Mouse (Mus musculus) olfactory bulb, adult 2 months (tissue): Measurements from ENCODE around the gene Smg1.

Experiments used
- CTCF ChIP-seq: fragments of 200-500 bp; IDR thresholded peaks from 2 replicates; pipeline ENCODE4 v1.5.1; 2012; ENCODE audit warnings: low read depth, mild to moderate bottlenecking, low read length, moderate library complexity; ENCODE audit not compliant: insufficient read depth
- POLR2A ChIP-seq: fragments of 200-500 bp; IDR thresholded peaks from 2 replicates; pipeline ENCODE4 v1.6.1; 2012; ENCODE audit warnings: mild to moderate bottlenecking, low read depth, low read length, moderate library complexity; ENCODE audit not compliant: insufficient read depth

DNA sequence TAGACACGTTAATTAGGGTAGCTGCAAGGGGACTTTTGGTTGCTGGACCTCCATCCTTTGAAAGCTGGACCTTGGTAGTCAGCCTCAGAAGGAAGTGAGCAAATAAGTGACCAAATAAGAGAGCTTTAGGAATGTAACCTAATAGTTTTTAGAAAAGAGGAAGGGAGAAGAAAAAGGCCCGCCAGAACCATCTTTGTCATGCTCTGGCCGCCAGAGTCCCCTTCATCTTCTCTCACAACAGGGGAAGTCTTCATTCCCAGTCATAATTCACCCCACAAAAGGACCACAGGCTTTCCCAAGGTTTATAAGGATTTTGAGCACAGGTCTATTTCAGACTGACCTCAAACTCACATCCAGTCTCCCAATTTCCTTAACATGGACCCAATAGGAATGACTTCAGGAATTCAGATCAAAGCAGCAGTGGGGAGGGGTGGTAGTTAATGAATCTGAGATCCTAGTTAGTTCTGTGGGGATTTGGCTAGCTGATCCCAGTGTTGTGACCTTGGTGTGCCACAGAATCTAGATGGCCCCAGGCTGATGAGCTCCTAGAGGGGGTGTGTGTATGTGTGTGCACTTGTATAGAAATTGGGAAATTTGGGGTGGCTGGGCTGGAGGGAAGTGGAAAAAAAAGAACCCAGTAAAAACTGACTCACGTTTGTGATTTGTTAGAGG, 125.8 kb downstream of the Smg1 start:
- TF ChIP-seq POLR2A, result no peak
- no peak for TF ChIP-seq CTCF
